ENCODE assay signal across 8 mouse cellular contexts in genomic region chr8:110845821-110846404, GRCm38 (mm10). TPM values are rescaled to one million over a fixed set of nuclear protein-coding genes. Genes with fewer than 3 reads are reported as not detected.
A peak's percentile ranks its signal among the peaks of the same experiment; 100 is the strongest.
DNase-seq lines count a peak whose midpoint lies in the region; ATAC-seq and TF ChIP-seq lines count a peak whose summit lies in the region.

No protein-coding gene starts in this region.

- no peak for ATAC-seq in kidney, embryonic 16.5 days (ENCODE audit: low FRiP score, low TSS enrichment)
- no peak for ATAC-seq in forebrain, embryonic 15.5 days (replicated peaks)
- ATAC-seq in liver, embryonic 12.5 days, result 0 out of 2 replicates have a peak, but pooled peaks have one; percentile 3
- ATAC-seq in stomach, postnatal 0 days (ENCODE audit: low FRiP score, low TSS enrichment), result no peak

- H3K9me3 ChIP-seq in kidney, embryonic 16.5 days (ENCODE audit: low read length), result no peaks in the 10 kb centered on the region
- no peaks in the 10 kb centered on the region for H3K9me3 ChIP-seq in forebrain, embryonic 15.5 days
- no peaks in the 10 kb centered on the region for H3K9me3 ChIP-seq in liver, embryonic 12.5 days (replicated peaks)
- H3K9me3 ChIP-seq in stomach, postnatal 0 days (ENCODE audit: control insufficient read depth, low read length), result no peaks in the 10 kb centered on the region

- peak overlapping the region; percentile 90 for H3K27ac ChIP-seq in kidney, embryonic 16.5 days (ENCODE audit: low read length)
- peak overlapping the region; percentile 89 for H3K27ac ChIP-seq in forebrain, embryonic 15.5 days (replicated peaks)
- peak overlapping the region; percentile 83 for H3K27ac ChIP-seq in liver, embryonic 12.5 days
- H3K27ac ChIP-seq in stomach, postnatal 0 days (replicated peaks), result peak overlapping the region; percentile 93

- H3K9ac ChIP-seq in kidney, embryonic 16.5 days (replicated peaks; ENCODE audit: low read length), result peak overlapping the region; percentile 97
- H3K9ac ChIP-seq in forebrain, embryonic 15.5 days (replicated peaks), result peak overlapping the region; percentile 86
- peak overlapping the region; percentile 91 for H3K9ac ChIP-seq in liver, embryonic 12.5 days
- H3K9ac ChIP-seq in stomach, postnatal 0 days (ENCODE audit: low read length), result peak overlapping the region; percentile 88

- peaks cover 12% of the 10 kb centered on the region for H3K4me1 ChIP-seq in kidney, embryonic 16.5 days (ENCODE audit: insufficient read depth, low read length)
- H3K4me1 ChIP-seq in forebrain, embryonic 15.5 days, result peaks cover 24% of the 10 kb centered on the region
- H3K4me1 ChIP-seq in liver, embryonic 12.5 days, result peaks cover 45% of the 10 kb centered on the region
- H3K4me1 ChIP-seq in stomach, postnatal 0 days (replicated peaks; ENCODE audit: control insufficient read depth, insufficient read depth), result no peaks in the 10 kb centered on the region

- TF ChIP-seq EP300 in stomach, postnatal 0 days (optimal IDR thresholded peaks at IDR 0.05), result no peak

- peak overlapping the region; percentile 65 for H3K4me2 ChIP-seq in kidney, embryonic 16.5 days (replicated peaks; ENCODE audit: low read depth, low read length)
- H3K4me2 ChIP-seq in forebrain, embryonic 15.5 days (replicated peaks), result peak overlapping the region; percentile 86
- H3K4me2 ChIP-seq in liver, embryonic 12.5 days, result peak overlapping the region; percentile 85
- peak overlapping the region; percentile 57 for H3K4me2 ChIP-seq in stomach, postnatal 0 days (replicated peaks; ENCODE audit: low read depth)

- H3K27me3 ChIP-seq in kidney, embryonic 16.5 days (ENCODE audit: insufficient read depth, low read length), result no peaks in the 10 kb centered on the region
- no peaks in the 10 kb centered on the region for H3K27me3 ChIP-seq in forebrain, embryonic 15.5 days
- H3K27me3 ChIP-seq in liver, embryonic 12.5 days (replicated peaks), result no peaks in the 10 kb centered on the region
- H3K27me3 ChIP-seq in stomach, postnatal 0 days (ENCODE audit: control insufficient read depth, insufficient read depth, low read length), result no peaks in the 10 kb centered on the region

- DNase-seq in kidney, postnatal 36 days, result no peak
- peak; percentile 30 for DNase-seq in MN1 (ENCODE audit: low spot score)
- peak; percentile 19 for DNase-seq in stomach, postnatal 0 days (ENCODE audit: low spot score)
- no peak for DNase-seq in right cerebral cortex, postnatal 36 days (ENCODE audit: low spot score in 2 of 2)
- no peak for DNase-seq in adrenal gland, adult 2 months

- no peak for TF ChIP-seq CTCF in stomach, postnatal 0 days (IDR thresholded peaks at IDR 0.05; ENCODE audit: low read depth)

- 3% methylated on average over 17 of the region's 17 CpGs for WGBS in kidney, embryonic 16.5 days
- WGBS in forebrain, embryonic 15.5 days, result 11% methylated on average over 17 of the region's 17 CpGs
- WGBS in liver, embryonic 12.5 days (ENCODE audit: insufficient replicate concordance), result 4% methylated on average over 17 of the region's 17 CpGs
- WGBS in stomach, postnatal 0 days, result 3% methylated on average over 17 of the region's 17 CpGs

- peak overlapping the region; percentile 93 for H3K4me3 ChIP-seq in kidney, embryonic 16.5 days (ENCODE audit: low read length)
- H3K4me3 ChIP-seq in forebrain, embryonic 15.5 days, result peak overlapping the region; percentile 85
- H3K4me3 ChIP-seq in liver, embryonic 12.5 days, result peak overlapping the region; percentile 93
- H3K4me3 ChIP-seq in stomach, postnatal 0 days (ENCODE audit: low read depth, low read length), result peak overlapping the region; percentile 88

- H3K36me3 ChIP-seq in kidney, embryonic 16.5 days (ENCODE audit: insufficient read depth, low read length), result peaks cover 45% of the 10 kb centered on the region
- peaks cover 46% of the 10 kb centered on the region for H3K36me3 ChIP-seq in forebrain, embryonic 15.5 days
- peaks cover 53% of the 10 kb centered on the region for H3K36me3 ChIP-seq in liver, embryonic 12.5 days
- peaks cover 18% of the 10 kb centered on the region for H3K36me3 ChIP-seq in stomach, postnatal 0 days (ENCODE audit: control insufficient read depth, insufficient read depth, low read length)

RNA-seq across cellular contexts. Expression of gene Cog4, which starts 0.5 kb away (rescaled TPM):
- polyA plus RNA-seq in kidney, embryonic 16.5 days (2015; fragmentation: Nextera tagmentation; extraction: Ambion mirVana), result 86.9 and 88.5 TPM in 2 replicates
- polyA plus RNA-seq in forebrain, embryonic 15.5 days (2015; fragmentation: Nextera tagmentation; extraction: Ambion mirVana), result 67.1 and 70.0 TPM in 2 replicates
- polyA plus RNA-seq in liver, embryonic 12.5 days (2016; fragmentation: Nextera tagmentation; extraction: Ambion mirVana), result 43.1 and 45.1 TPM in 2 replicates
- polyA plus RNA-seq in stomach, postnatal 0 days (2015; fragmentation: Nextera tagmentation; extraction: Ambion mirVana), result 34.1 and 34.9 TPM in 2 replicates
- total RNA-seq in adrenal gland, adult 2 months (2021), result 10 to 100 TPM; 85.3 to 87.0 TPM
- 21.0 and 21.3 TPM in 2 replicates for polyA plus RNA-seq in adrenal gland, adult 2 months (2012; rRNA removed)

RNA-seq across cellular contexts. Expression of gene Sf3b3, which starts 0.7 kb away (rescaled TPM):
- 175 and 182 TPM in 2 replicates for polyA plus RNA-seq in kidney, embryonic 16.5 days (2015; fragmentation: Nextera tagmentation; extraction: Ambion mirVana)
- 121 TPM in 2 replicates for polyA plus RNA-seq in forebrain, embryonic 15.5 days (2015; fragmentation: Nextera tagmentation; extraction: Ambion mirVana)
- 127 TPM in 2 replicates for polyA plus RNA-seq in liver, embryonic 12.5 days (2016; fragmentation: Nextera tagmentation; extraction: Ambion mirVana)
- 38.6 and 39.0 TPM in 2 replicates for polyA plus RNA-seq in stomach, postnatal 0 days (2015; fragmentation: Nextera tagmentation; extraction: Ambion mirVana)
- total RNA-seq in adrenal gland, adult 2 months (2021), result 10 to 100 TPM; 64.7 to 65.6 TPM
- 13.2 and 21.1 TPM in 2 replicates for polyA plus RNA-seq in adrenal gland, adult 2 months (2012; rRNA removed)

RNA-seq across cellular contexts. Expression of gene Il34, which starts 40.2 kb away (rescaled TPM):
- polyA plus RNA-seq in kidney, embryonic 16.5 days (2015; fragmentation: Nextera tagmentation; extraction: Ambion mirVana), result 3.0 and 3.2 TPM in 2 replicates
- polyA plus RNA-seq in forebrain, embryonic 15.5 days (2015; fragmentation: Nextera tagmentation; extraction: Ambion mirVana), result 2.5 and 3.4 TPM in 2 replicates
- polyA plus RNA-seq in liver, embryonic 12.5 days (2016; fragmentation: Nextera tagmentation; extraction: Ambion mirVana), result not detected in 2 replicates
- 5.0 and 6.4 TPM in 2 replicates for polyA plus RNA-seq in stomach, postnatal 0 days (2015; fragmentation: Nextera tagmentation; extraction: Ambion mirVana)
- total RNA-seq in adrenal gland, adult 2 months (2021), result 10 to 100 TPM; 42.8 to 63.0 TPM
- 115 and 187 TPM in 2 replicates for polyA plus RNA-seq in adrenal gland, adult 2 months (2012; rRNA removed)

RNA-seq across cellular contexts. Expression of gene Fuk, which starts 56.4 kb away (rescaled TPM):
- 14.8 and 16.6 TPM in 2 replicates for polyA plus RNA-seq in kidney, embryonic 16.5 days (2015; fragmentation: Nextera tagmentation; extraction: Ambion mirVana)
- polyA plus RNA-seq in forebrain, embryonic 15.5 days (2015; fragmentation: Nextera tagmentation; extraction: Ambion mirVana), result 8.5 and 8.7 TPM in 2 replicates
- 5.1 and 5.7 TPM in 2 replicates for polyA plus RNA-seq in liver, embryonic 12.5 days (2016; fragmentation: Nextera tagmentation; extraction: Ambion mirVana)
- polyA plus RNA-seq in stomach, postnatal 0 days (2015; fragmentation: Nextera tagmentation; extraction: Ambion mirVana), result 6.0 and 6.5 TPM in 2 replicates
- 10 to 100 TPM in 1 of 2 experiments, 1 to 10 TPM in 1; 6.7 to 11.5 TPM for total RNA-seq in adrenal gland, adult 2 months (2021)
- polyA plus RNA-seq in adrenal gland, adult 2 months (2012; rRNA removed), result 20.4 and 22.0 TPM in 2 replicates

Comparison
In these comparisons a context has a peak if more than half of its experiments do, and no peak if none do; other contexts are left out.
1. DNase-seq: peak in MN1 (single experiment) and stomach, postnatal 0 days (single experiment); none in kidney, postnatal 36 days (0 of 2), right cerebral cortex, postnatal 36 days (0 of 2) and adrenal gland, adult 2 months (single experiment).
2. RNA of gene Il34, which starts 40.2 kb away (polyA plus RNA-seq): 115 to 187 TPM in adrenal gland, adult 2 months; 5.0 to 6.4 TPM in stomach, postnatal 0 days, 3.0 to 3.2 TPM in kidney, embryonic 16.5 days, 2.5 to 3.4 TPM in forebrain, embryonic 15.5 days and not detected in liver, embryonic 12.5 days; every median in the first group is over 10 times any median in the second.
3. Peak in every context shown above with its lines, with median percentiles within 50 percentile points of each other: H3K27ac ChIP-seq, H3K4me2 ChIP-seq, H3K4me3 ChIP-seq and H3K9ac ChIP-seq.